Mouse (Mus musculus) liver, postnatal 0 days (tissue): ENCODE measurements around the gene Olfr1378. TPM values are rescaled to one million over a fixed set of nuclear protein-coding genes. Genes with fewer than 3 reads are reported as not detected.

Experiments used
- ATAC-seq: fragments of 200-750 bp; cut with Nextera tagmentation; 2 replicates; pipeline ENCODE4 v1.8.0; 2017; ENCODE audit warnings: mild to moderate bottlenecking, moderate library complexity
- DNase-seq: peaks from one replicate; pipeline ENCODE4 v3.0.0-alpha.2; 2016
- H3K27ac ChIP-seq: fragments of 300-500 bp; sonication (generic); 2 replicates; pipeline ENCODE4 v1.5.1; 2014; ENCODE audit warnings: antibody characterized with exemption, moderate library complexity, mild to moderate bottlenecking, low read depth
- H3K27me3 ChIP-seq: fragments of 300-500 bp; sonication (generic); 2 replicates; pipeline ENCODE4 v1.6.1; 2014; ENCODE audit warnings: low read length, control low read depth, mixed read lengths; ENCODE audit not compliant: insufficient read depth
- H3K36me3 ChIP-seq: fragments of 300-500 bp; sonication (generic); replicated peaks from 2 replicates; pipeline ENCODE4 v1.6.1; 2014; ENCODE audit warnings: mild to moderate bottlenecking, control low read depth, low read length, moderate library complexity, mixed read lengths; ENCODE audit not compliant: insufficient read depth
- H3K4me1 ChIP-seq: fragments of 300-500 bp; sonication (generic); 2 replicates; pipeline ENCODE4 v1.6.1; 2014; ENCODE audit warnings: antibody characterized with exemption, mild to moderate bottlenecking, control low read depth; ENCODE audit not compliant: insufficient read depth
- H3K4me2 ChIP-seq: fragments of 300-500 bp; sonication (generic); 2 replicates; pipeline ENCODE4 v1.6.1; 2014; ENCODE audit warnings: low read depth, mild to moderate bottlenecking, low read length, moderate library complexity, mixed read lengths
- H3K4me3 ChIP-seq: fragments of 300-500 bp; sonication (generic); 2 replicates; pipeline ENCODE4 v1.5.1; 2014; ENCODE audit warnings: low read depth, low read length
- H3K9ac ChIP-seq: fragments of 300-500 bp; sonication (generic); replicated peaks from 2 replicates; pipeline ENCODE4 v1.6.1; 2014; ENCODE audit warnings: mild to moderate bottlenecking, moderate library complexity
- H3K9me3 ChIP-seq: fragments of 300-500 bp; sonication (generic); 2 replicates; pipeline ENCODE4 v1.6.1; 2016; ENCODE audit warnings: mild to moderate bottlenecking, control low read depth, low read length, mixed read lengths
- CTCF ChIP-seq: sonication (generic); IDR thresholded peaks from 2 replicates; pipeline ENCODE4 v1.5.1; 2016; ENCODE audit warnings: antibody characterized with exemption, low read depth
- EP300 ChIP-seq: IDR thresholded peaks from 2 replicates; pipeline ENCODE4 v1.6.1; 2016; ENCODE audit warnings: antibody characterized with exemption, low read depth, mild to moderate bottlenecking
- WGBS: fragments of 180-500 bp; shearing (Covaris S2); extraction: QIAGEN DNeasy Blood & Tissue Kit; methylation state at CpG from one replicate; pipeline ENCODE4 v1.1.7; 2014; ENCODE audit not compliant: insufficient replicate concordance; 5-methylcytosine and 5-hydroxymethylcytosine counted together
- polyA plus RNA-seq: library from polyadenylated mRNA; unstranded; fragments of >200 nt; fragmentation: Nextera tagmentation; extraction: Ambion mirVana; gene quantifications from 2 replicates; pipeline ENCODE4 v1.2.1, GENCODE M21; 2015

Gene Olfr1378
- polyA plus RNA-seq, 1 experiment from 2014 or later: not detected

DNA sequence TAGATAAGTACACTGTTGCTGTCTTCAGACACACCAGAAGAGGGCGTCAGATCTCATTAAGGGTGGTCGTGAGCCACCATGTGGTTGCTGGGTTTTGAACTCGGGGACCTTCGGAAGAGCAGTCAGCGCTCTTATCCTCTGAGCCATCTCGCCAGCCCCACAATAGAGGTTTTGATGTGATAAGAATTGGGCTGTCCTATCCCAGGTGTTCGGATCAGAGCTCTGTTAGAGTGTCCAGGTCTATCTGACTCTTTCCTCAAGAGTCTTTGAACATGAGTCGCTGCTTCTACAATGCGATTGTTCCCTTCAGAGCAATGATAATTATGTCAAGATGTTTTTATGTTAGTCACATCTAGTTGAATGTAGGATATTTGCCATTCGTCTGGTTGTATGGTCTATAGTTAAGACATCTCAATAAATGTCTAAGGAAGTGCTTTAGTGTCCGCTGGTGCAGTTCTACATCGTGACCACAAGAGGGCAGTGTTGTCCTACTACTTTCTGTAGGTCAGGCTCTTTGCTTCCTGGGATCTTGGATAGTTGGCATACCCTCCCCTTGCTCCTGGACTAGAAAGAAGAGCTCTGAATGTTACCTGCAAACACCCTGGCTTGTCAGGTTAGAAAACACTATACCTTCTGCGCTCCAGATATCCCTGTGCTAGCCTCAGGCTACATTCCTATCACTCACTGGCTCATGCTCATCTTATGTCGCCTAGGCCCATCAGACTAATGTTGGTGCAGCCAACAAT is 26.5 kb upstream of the Olfr1378 start:
- peak; percentile 23 for DNase-seq
- no peak for ATAC-seq
- H3K9ac ChIP-seq: no peak overlapping the region
- no peak overlapping the region for H3K4me2 ChIP-seq
- H3K27me3 ChIP-seq: no peaks in the 10 kb centered on the region
- H3K27ac ChIP-seq: no peak overlapping the region
- no peaks in the 10 kb centered on the region for H3K4me1 ChIP-seq
- TF ChIP-seq EP300 (no peak), CTCF (peak; percentile 94)
- H3K36me3 ChIP-seq: no peaks in the 10 kb centered on the region
- H3K4me3 ChIP-seq: no peak overlapping the region
- H3K9me3 ChIP-seq: no peaks in the 10 kb centered on the region
- WGBS: 33% methylated on average over 14 of the region's 14 CpGs

GRCm38 (mm10) chr11:50942386-50942785 is 23.9 kb upstream of the Olfr1378 start:
- Histone ChIP-seq H3K27ac (no peak overlapping the region), H3K9ac (no peak overlapping the region), H3K36me3 (no peaks in the 10 kb centered on the region), H3K4me3 (no peak overlapping the region), H3K4me1 (no peaks in the 10 kb centered on the region), H3K27me3 (no peaks in the 10 kb centered on the region), H3K9me3 (no peaks in the 10 kb centered on the region), H3K4me2 (no peak overlapping the region)
- TF ChIP-seq CTCF: no peak
- 56% methylated on average over 12 of the region's 12 CpGs for WGBS
- DNase-seq: no peak
- no peak for ATAC-seq

- TF ChIP-seq EP300: no peak
- no peak for TF ChIP-seq CTCF
- no peaks in the 10 kb centered on the region for H3K36me3 ChIP-seq
- H3K4me3 ChIP-seq: no peak within 1 kb of the TSS
- no peak for DNase-seq
- H3K27me3 ChIP-seq: no peaks in the 10 kb centered on the region
- no peaks in the 10 kb centered on the region for H3K9me3 ChIP-seq
- 79% methylated on average over 14 of the region's 14 CpGs for WGBS
- H3K4me1 ChIP-seq: no peaks in the 10 kb centered on the region
- no peak within 1 kb of the TSS for H3K27ac ChIP-seq
- no peak for ATAC-seq
- H3K4me2 ChIP-seq: no peak within 1 kb of the TSS
- H3K9ac ChIP-seq: no peak within 1 kb of the TSS
Observed at GRCm38 (mm10) chr11:50943506-50943905, 22.8 kb upstream of the Olfr1378 start, which contains the start of gene 4933414I15Rik. Gene 4933414I15Rik, minus strand, starts transcription at chr11:50943765.

- H3K27me3 ChIP-seq: no peaks in the 10 kb centered on the region
- ATAC-seq (peak; percentile 66), DNase-seq (peak; percentile 42)
- no peak overlapping the region for H3K9ac ChIP-seq
- 57% methylated on average over 14 of the region's 14 CpGs for WGBS
- H3K4me2 ChIP-seq: no peak overlapping the region
- TF ChIP-seq CTCF (no peak), EP300 (no peak)
- H3K4me1 ChIP-seq: no peaks in the 10 kb centered on the region
- no peak overlapping the region for H3K4me3 ChIP-seq
- H3K36me3 ChIP-seq: no peaks in the 10 kb centered on the region
- H3K27ac ChIP-seq: no peak overlapping the region
- H3K9me3 ChIP-seq: no peaks in the 10 kb centered on the region
Observed at GRCm38 (mm10) chr11:50952290-50952689, 14.0 kb upstream of the Olfr1378 start.

DNA sequence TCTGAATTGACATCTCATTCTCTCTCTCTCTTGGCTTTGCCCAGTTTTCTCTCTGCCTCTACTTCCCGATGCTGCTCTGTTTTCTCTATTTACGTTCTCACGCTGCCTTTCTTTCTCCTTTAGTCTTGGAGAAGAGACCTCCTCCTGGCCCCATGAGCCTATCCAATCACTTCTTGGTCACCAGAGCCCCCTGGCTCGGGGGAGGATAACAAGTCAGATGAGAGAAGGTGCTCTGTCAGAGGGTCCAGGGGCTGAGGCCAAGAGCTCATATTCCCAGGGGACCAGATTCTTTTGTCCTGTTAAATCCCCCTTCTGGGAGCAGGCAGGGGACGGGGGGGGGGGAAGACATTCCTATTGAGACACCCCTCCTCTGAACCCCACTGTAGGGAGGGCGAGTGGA is 12.7 kb upstream of the Olfr1378 start, which contains the start of gene Prop1:
Gene Prop1, minus strand, starts transcription at position 101 of the 400 bp plus-strand sequence.
- Histone ChIP-seq H3K4me3 (no peak within 1 kb of the TSS), H3K27me3 (no peaks in the 10 kb centered on the region), H3K9me3 (no peaks in the 10 kb centered on the region), H3K4me1 (no peaks in the 10 kb centered on the region), H3K9ac (no peak within 1 kb of the TSS), H3K27ac (no peak within 1 kb of the TSS), H3K4me2 (no peak within 1 kb of the TSS), H3K36me3 (no peaks in the 10 kb centered on the region)
- TF ChIP-seq EP300 (no peak), CTCF (no peak)
- ATAC-seq: no peak
- DNase-seq: no peak
- 62% methylated on average over 6 of the region's 6 CpGs for WGBS

DNA sequence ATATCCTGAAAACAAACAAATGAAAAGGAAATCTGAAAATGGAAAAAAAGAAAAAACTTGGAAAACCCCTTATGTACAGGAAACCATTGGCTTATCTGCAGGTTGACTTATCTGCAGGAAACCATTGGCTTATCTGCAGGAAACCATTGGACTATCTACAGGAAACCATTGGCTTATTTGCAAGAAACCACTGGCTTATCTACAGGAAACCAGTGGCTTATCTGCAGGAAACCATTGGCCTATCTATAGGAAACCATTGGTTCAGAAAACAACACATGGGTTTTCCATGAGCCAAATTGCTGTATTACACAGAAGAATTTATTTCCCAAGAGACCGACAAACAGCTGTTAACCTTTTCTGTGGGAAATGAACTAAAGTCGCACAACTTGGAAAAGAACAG is 1.4 kb upstream of the Olfr1378 start:
- ATAC-seq (no peak), DNase-seq (no peak)
- Histone ChIP-seq H3K4me3 (no peak overlapping the region), H3K4me2 (no peak overlapping the region), H3K36me3 (no peaks in the 10 kb centered on the region), H3K27me3 (no peaks in the 10 kb centered on the region), H3K9ac (no peak overlapping the region), H3K27ac (no peak overlapping the region), H3K4me1 (no peaks in the 10 kb centered on the region), H3K9me3 (no peaks in the 10 kb centered on the region)
- TF ChIP-seq CTCF (no peak), EP300 (no peak)
- 30% methylated on average over 2 of the region's 2 CpGs for WGBS
